Mouse (Mus musculus) induced T-regulatory cell, adult 2 months (primary cell): ENCODE measurements around the gene Cuedc1.

ENCODE experiments used
- DNase-seq: peaks from one replicate; pipeline ENCODE4 v3.0.0-alpha.2; 2012; ENCODE audit warnings: low read depth

Cuedc1 gene

DNA sequence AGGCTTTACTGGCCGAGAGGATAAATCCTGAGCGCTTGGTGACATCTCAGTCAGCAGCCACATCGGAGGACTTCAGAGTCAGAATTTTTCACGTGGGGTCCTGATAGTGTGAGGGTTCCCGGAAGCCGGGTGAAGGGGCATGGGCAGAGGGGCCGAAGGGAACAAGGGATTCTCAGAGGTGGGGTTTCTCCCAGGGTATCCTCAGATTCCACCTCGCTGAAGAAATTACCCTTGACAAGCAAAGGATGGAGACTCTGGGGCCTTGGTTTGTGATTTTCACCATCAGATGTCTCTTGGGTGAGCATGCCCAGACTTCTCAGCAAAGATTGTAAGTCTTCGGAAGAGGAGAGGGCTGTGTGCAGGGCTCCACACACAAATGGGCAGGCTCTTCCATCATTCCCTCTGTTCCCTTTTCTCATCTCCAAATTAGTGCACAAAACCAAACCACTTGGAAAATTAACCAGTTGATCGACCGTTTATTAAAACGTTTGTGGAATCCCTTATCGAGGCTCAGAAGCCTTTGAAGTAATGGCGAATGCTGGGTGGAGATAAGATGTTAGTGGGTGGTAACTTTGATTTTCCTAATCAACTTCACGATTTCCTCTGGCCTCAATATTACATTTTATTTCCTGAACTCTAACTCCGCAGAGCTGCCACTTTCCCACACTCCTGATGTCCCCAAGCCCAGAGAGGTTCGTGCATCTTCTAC, at the start of gene Cuedc1:
Gene Cuedc1, plus strand, starts transcription at position 38 of the 709 bp plus-strand sequence.
- DNase-seq, result no peak

DNA sequence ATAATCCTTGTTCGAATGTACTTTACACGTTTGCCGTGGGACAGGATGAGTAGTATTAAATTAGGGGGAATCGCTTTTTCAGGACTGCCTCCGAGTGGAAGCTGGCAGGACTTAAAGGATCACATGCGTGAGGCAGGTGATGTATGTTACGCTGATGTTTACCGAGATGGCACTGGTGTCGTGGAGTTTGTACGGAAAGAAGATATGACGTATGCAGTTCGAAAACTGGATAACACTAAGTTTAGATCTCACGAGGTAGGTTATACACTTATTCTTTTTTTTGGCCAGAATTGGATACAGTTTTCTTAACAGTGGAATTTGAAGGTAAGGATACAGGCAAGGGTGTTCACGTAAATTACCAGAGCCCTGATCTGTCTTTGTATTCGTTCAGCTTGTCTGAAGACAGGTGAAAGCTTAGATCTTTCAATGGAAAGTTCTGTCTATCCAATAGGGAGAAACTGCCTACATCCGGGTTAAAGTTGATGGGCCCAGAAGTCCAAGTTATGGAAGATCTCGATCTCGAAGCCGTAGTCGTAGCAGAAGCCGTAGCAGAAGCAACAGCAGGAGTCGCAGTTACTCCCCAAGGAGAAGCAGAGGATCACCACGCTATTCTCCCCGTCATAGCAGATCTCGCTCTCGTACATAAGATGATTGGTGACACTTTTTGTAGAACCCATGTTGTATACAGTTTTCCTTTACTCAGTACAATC, 48.7 kb upstream of the Cuedc1 start:
- peak; percentile 82 for DNase-seq

DNA sequence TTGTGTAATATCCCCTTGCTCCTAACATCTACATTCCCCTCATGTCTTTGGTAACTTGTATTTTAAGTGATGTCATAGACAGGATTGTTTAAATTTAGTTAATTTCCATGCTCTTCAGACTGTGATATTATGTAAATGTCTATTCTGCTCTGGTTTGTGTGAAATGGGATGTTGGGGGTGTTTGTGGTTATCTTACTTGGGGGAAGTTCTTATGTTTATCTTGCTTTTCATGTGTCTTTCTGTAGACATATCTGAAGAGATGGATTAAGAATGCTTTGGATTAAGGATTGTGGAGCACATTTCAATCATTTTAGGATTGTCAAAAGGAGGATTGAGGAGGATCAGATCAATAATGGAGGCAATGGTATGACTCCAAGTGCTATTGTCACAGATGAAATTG, 48.1 kb upstream of the Cuedc1 start:
- no peak for DNase-seq

DNA sequence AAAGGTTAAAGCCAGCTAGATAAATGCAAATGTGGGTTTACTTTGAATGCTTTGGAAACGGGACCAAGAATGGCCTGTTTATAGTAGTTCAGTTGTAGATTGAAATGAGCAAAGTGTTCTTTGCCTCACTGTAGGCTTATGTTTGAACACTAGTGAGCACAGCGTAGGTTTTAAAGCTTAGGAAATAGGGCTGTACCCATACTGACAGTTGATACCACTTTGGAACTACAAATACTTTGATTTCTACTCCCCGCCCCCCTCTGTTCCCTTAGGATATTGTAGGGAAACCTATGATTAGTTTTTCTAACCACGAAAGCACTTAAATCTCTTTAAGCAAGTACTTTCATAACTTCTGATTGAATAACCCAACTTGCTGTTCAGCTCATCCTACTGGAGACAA, 45.2 kb upstream of the Cuedc1 start:
- DNase-seq, result no peak

DNA sequence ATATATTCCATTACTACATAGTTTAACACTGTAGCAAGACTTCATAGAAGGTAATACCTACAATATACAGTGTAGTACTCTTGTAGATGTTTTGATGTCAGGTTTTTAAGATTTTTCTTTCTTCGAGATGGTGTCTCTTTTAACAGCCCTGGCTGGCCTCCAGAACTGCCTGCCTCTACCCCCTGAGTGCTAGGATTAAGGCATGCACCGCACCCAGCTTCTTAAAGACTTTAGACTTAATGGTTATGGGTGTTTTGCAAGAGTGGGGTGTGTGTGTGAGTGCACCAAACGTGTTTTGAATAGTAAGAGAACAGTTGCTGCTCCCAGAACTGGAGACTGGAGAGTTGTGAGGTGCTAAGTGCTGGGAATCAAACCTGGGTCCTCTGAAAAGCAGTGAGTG, 44.0 kb upstream of the Cuedc1 start:
- no peak for DNase-seq

DNA sequence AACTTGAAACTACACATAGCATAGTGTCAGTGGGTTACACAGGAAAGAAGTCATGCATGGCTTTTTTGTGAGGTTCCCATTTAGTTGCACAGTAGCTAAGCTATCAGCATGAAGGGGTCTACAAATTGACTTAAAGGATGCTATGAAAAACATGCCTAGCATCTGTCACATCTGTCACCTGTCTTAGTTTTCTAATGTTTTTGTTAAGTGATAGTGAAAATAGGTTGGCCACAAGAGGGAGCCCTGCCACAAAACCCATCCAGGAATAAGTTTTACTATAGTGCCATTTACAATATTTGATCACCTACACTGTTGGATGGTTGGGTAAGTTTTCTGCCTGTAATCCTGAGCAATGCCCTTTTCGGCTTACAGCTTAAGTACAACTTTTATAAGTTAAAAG, 43.3 kb upstream of the Cuedc1 start:
- DNase-seq, result peak; percentile 85

DNA sequence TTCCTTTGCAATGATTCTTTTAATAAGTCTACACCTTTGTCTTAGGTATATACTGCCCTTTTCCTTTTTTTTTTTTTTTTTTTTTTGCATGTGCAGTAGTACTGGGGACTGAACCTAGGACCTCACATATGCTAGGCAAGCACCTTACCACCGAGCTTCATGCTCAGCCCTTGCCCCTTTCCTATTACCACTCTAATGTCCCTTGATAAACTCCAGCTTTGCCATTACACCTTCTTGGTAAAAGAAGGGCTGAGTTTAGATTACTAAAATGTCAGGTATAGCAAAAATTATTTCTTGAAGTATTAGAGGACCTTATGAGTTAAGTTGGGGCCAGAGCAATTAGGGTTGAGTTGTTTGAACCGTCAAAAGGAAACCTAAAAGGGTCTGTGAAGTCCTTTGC, 42.1 kb upstream of the Cuedc1 start:
- DNase-seq, result no peak

DNA sequence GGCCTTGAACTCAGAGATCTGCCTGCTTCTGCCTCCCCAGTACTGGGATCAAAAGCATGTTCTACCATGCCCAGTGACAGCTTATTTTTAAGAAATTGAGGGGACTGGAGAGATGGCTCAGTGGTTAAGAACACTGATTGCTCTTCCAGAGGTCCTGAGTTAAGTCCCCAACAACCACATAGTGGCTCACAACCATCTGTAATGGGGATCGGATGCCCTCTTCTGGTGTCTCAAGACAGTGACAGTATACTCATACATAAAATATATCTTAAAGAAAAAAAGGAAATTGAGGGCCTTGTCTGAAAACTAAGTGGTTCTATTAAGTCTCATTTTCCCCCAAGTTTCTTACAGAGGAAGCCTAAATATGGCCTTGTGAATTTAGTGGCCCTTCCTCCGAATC, 40.1 kb upstream of the Cuedc1 start:
- DNase-seq, result no peak

DNA sequence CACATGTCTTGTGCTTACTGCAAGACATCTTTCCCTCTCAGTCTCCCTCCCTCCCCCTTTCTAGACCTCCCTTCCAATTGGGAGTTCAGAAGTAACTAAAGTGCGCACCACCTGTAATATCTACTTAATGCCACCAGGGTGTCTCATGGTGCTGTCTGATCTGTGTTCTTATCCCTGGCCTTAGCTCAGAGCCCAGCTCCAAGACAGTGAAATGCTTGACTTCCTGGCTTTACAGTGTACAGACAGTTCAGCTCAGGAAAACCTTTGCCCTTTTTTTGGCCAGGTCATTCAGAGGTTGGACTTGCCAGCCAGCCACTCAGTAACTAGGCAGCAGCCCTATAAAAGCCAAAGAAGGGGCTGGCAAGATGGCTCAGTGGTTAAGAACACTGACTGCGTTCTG, 38.7 kb upstream of the Cuedc1 start:
- peak; percentile 80 for DNase-seq

DNA sequence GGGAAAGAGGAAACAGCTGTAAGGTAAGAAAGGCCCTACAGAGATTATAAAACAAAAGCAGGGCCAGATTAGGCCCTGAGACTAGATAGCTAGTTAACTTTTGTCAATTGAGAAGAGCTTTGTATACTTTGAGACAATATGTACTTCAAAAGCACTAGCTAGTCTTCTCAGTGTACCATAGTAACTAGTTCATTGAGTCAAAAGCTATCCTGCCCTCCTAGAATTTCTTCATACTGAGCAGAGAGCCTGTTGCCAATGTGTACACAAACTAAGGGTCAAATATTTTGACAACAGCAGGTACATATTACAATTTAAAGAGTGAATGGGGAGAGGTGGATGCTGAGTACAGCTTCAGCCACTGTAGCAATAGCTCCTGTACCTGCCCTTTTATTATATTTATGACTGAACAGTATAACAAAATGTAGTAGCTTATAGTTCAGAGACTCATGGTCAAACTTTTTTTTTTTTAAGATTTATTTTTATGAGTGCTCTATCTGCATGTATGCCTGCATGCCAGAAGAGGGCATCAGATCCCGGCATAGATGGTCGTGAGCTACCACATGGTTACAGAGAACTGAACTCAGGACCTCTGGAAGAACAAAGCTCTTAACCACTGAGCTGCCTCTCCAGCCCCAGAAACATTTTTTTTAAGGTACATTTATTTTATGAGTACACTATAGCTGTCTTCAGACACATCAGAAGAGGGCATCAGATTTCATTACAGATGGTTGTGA, 35.8 kb upstream of the Cuedc1 start:
- DNase-seq, result peak; percentile 59

DNA sequence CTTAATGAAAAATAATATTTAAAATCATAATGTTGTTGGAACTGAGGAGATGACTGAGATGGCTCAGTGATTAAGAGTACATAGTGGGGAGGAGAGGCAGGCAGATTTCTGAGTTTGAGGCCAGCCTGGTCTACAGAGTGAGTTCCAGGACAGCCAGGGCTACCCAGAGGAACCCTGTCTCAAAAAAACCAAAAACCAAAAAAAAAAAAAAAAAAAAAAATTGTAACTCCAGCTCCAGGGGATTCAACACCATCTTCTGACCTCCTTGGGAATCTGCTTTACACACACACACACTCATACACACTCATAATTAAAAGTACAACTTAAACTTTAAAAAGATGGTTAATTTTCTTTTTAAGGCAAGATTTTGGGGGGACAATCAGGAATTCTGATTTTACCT, 32.1 kb upstream of the Cuedc1 start:
- DNase-seq, result no peak

DNA sequence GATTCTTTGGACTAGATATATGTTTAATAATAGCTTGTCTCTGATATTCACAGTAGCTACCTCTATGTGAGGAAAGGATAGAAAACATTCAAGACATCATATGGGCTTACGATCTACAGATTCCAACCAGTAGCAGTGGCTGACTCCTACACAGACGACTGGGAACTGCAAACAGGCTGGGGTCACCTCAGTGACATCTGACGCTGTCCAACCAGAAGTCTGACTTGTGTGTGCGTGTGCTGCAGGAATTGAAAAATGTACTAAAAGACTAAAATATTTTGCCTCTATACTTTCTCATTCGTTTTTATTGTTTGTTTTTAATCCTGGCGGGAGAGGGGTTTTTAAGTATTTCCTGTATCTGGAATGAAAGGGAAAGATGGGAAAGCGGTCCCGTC, 30.7 kb upstream of the Cuedc1 start:
- peak; percentile 49 for DNase-seq

DNA sequence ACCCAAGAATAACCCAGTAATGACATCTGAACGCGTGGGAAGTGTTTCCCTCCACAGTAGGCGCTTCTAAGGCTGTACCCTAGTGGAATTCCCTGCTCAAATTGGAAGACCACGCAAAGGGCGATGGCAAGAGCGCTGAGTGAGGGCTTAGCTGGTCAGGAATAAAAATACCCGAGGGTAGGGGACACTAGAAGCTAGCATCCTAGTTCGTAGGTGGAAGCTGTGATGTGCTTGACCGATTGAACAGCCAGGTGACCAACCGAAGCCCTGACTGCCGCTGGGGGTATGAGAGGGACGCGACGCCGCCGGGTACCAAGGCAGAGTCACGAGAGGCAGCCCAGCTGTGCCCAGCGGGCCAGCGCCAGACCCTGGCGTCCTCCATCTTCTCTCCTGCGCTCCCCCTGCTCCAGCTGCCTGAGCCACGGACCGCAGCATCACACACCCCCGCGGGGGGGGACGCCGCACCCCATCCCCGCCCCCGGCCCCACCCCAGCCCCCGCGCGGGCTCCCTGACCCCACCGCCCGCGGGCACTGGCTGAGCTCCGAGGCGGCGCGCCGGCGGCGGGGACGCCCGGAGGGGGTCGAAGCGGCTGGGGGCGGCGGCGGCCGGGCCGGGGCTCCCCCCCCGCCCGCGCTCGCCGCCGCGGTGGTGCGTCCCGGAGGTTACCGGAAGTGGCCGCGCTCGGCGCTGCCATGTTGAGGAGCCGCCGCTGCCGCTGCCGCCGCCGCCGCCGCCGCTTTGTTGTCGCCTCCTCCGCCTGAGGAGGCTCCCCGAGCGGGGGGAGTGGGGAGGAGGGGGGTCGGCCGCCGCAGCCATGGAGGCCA, 30.1 kb upstream of the Cuedc1 start, which contains the start of gene Vezf1:
Gene Vezf1, plus strand, starts transcription at position 694 of the 825 bp plus-strand sequence.
- peak; percentile 88 for DNase-seq

DNA sequence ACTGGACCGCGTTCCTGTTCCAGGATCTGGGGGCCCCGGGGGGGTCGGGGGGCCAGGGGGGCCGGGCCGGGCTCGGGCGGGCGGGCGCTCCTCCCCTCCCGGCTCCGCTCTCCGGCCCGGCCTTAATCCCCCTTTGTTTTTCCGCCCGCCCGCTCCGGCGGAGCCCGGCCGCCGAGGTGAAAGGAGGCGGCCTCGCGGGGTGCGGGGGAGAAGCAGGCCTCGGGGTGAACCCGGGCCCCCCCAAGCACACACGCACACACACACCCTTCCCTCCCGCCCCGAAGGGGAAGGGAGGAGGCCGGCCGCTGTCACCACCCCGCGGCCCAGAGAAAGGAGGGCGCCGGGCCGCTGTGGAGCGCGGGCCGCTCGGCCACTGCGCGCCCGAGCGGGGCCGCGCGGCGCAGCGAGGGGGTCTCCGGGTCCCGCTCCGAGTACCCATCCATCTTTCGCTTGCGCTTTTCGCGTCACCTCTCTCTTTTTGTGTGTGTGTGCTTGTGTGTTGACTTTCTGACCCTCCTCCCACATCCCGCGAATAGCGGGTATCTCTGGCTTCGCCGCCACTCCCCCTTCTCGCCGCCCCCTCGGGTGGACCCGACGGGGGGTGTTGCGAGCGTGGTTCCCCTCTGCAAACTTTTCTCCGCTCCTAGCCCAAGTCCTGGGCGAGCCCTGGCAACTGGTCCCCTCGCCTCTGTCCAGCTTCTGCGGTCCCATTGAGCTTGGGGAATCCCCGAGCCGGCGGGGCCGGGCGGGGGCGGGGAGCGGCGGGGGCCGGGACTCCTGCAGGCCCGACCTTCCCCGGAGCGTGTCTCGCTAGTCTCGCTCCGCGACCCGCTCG, 29.2 kb upstream of the Cuedc1 start:
- DNase-seq, result peak; percentile 70

DNA sequence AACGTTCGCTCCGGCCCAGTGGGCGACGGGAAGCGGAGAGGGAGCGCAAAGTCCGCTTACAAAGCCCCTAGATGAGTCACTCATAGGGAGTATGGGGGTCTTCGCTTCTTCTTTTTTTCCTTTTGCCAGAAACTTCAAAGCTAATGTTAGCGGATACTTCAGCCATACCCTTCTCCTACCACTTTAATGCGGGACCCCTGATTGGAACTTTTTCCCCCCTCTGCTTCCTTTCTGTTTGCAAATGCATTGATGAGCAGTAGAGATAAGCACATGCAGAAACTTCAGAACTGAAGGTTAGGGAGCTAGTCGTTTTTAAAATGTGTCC, 28.6 kb upstream of the Cuedc1 start:
- DNase-seq, result no peak

DNA sequence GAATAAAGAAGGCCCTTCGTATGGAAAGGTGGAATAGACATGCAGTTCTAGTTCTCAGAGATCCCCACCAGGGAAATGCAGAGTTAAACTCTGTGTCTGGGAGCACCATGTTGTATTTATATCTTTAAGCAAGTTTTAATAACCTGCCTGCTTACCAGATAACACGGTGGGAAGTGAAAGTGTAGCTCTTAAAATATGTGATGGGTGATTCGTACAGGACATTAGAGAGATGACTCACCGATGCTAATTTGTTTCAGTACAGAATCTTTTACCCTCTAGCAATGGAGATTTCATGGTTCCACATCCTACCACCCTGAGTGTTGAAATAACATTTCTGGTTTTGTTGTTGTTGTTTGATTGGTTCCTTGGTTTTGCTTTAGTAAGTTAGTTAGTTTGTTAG, 27.5 kb upstream of the Cuedc1 start:
- no peak for DNase-seq

DNA sequence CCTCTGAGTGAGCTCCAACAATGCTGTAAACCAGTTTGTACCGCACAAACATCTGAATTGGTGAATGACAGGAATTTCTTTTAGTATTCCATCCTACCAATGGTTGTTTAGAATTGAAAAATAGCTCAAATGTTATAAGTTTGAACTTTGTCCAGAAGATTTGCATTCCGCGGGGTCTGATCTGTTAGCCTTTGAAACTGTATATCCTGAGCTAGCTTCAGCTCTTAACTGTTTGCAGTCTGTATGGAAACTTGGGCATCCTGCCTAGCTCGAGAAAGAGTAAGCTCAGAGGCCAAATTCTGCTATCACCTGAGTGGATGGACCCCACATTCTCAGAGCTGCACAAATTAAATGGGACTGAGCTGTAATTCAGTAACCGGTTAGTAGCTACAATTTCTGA, 26.7 kb upstream of the Cuedc1 start:
- no peak for DNase-seq

DNA sequence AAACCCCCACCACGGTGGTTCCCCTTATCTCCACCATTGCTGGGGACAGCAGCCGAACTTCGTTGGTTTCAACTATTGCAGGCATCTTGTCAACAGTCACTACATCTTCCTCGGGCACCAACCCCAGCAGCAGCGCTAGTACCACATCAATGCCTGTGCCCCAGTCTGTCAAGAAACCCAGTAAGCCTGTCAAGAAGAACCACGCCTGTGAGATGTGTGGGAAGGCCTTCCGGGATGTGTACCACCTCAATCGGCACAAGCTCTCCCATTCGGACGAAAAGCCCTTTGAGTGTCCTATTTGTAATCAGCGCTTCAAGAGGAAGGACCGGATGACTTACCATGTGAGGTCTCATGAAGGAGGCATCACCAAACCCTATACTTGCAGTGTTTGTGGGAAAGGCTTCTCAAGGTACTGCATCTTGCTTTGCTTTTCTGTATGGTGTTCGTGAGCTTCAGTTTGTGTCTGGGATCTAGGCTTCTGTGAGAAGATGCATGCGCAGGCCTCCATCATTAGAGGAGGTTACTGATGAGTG, 24.4 kb upstream of the Cuedc1 start:
- no peak for DNase-seq

DNA sequence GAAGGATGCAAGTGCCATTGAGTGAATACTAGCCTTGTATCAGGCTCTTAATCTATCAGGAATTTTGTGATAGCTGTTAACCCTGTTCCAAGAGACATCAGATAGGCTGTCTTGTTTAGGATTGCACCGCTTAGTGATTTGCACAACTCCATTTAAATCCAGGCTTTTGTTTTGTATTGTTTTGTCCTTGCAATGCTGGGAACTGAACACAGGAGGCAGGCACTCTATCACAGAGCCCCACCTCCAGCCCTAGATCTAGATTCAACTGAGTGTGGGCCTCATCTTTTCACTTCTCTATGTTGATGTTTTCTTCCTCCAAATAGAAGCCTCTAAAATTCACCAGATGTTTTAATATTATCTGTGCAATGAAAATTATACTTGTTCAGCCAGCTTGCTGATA, 22.2 kb upstream of the Cuedc1 start:
- DNase-seq, result no peak

DNA sequence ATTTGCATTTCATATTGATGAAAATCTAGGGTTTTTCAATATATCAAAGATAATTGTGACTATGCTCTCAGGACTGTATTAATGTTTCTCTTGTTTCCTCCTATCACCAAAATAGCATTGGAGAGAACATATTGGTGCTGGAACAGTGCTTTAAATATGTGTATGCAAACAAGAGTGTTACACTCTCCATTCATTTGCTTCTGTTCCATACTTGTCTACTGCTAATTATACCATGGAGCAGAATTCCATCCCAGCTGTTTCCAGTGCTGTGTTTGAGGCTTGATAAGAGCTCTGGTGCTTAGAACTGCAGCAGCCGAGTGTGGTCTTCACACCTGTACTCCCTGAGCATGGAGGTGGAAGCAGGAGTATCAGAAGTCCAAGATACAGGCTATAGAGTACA, 21.5 kb upstream of the Cuedc1 start:
- no peak for DNase-seq

DNA sequence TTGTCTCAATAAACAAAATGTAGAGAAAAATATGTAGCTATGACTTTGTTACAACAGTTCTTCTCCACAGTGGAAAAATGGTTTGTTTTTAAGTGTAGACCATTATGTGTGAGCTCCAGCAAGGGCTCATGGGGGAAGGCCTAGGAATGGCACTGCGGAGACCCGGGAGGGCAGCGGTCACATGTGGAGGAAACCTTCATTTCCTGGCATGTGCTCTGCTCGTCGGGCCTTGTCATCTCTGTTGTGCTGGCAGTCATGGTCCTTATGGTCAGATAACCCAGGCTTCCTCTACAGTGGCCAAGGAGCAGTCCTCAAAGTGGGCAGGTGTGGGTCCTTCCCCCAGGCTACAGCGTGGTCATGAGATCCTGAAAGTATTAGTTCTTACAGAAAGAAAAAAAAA, 14.2 kb upstream of the Cuedc1 start:
- no peak for DNase-seq
